Mouse (Mus musculus) stomach, postnatal 0 days (tissue): ENCODE measurements around the gene Ccng2. TPM values are rescaled to one million over a fixed set of nuclear protein-coding genes. Genes with fewer than 3 reads are reported as not detected.

Source experiments
- ATAC-seq: fragments of 200-750 bp; cut with Nextera tagmentation; 2 replicates; pipeline ENCODE4 v1.8.0; 2017; ENCODE audit not compliant: low FRiP score, low TSS enrichment
- DNase-seq: peaks from one replicate; pipeline ENCODE4 v3.0.0-alpha.2; 2016; ENCODE audit warnings: low spot score
- H3K27ac ChIP-seq: fragments of 300-500 bp; sonication (generic); replicated peaks from 2 replicates; pipeline ENCODE4 v1.5.1; 2014; ENCODE audit warnings: mild to moderate bottlenecking, control low read depth
- H3K27me3 ChIP-seq: fragments of 300-500 bp; sonication (generic); 2 replicates; pipeline ENCODE4 v1.6.1; 2014; ENCODE audit warnings: low read length; ENCODE audit not compliant: control insufficient read depth, insufficient read depth
- H3K36me3 ChIP-seq: fragments of 300-500 bp; sonication (generic); 2 replicates; pipeline ENCODE4 v1.6.1; 2014; ENCODE audit warnings: low read length, mixed read lengths; ENCODE audit not compliant: control insufficient read depth, insufficient read depth
- H3K4me1 ChIP-seq: fragments of 300-500 bp; sonication (generic); replicated peaks from 2 replicates; pipeline ENCODE4 v1.6.1; 2014; ENCODE audit warnings: antibody characterized with exemption; ENCODE audit not compliant: control insufficient read depth, insufficient read depth
- H3K4me2 ChIP-seq: fragments of 300-500 bp; sonication (generic); replicated peaks from 2 replicates; pipeline ENCODE4 v1.6.1; 2014; ENCODE audit warnings: low read depth, mild to moderate bottlenecking, control low read depth, moderate library complexity
- H3K4me3 ChIP-seq: fragments of 300-500 bp; sonication (generic); 2 replicates; pipeline ENCODE4 v1.5.1; 2014; ENCODE audit warnings: low read depth, low read length, control low read depth
- H3K9ac ChIP-seq: fragments of 300-500 bp; sonication (generic); 2 replicates; pipeline ENCODE4 v1.6.1; 2014; ENCODE audit warnings: mild to moderate bottlenecking, low read length, control low read depth, mixed read lengths
- H3K9me3 ChIP-seq: fragments of 300-500 bp; sonication (generic); 2 replicates; pipeline ENCODE4 v1.6.1; 2016; ENCODE audit warnings: low read length; ENCODE audit not compliant: control insufficient read depth
- CTCF ChIP-seq: IDR thresholded peaks from 2 replicates; pipeline ENCODE4 v1.5.1; 2016; ENCODE audit warnings: antibody characterized with exemption, low read depth, mild to moderate bottlenecking, moderate library complexity
- EP300 ChIP-seq: optimal IDR thresholded peaks from 2 replicates; pipeline ENCODE3; 2016; ENCODE audit warnings: antibody characterized with exemption
- WGBS: fragments of 180-500 bp; shearing (Covaris S2); extraction: QIAGEN DNeasy Blood & Tissue Kit; methylation state at CpG from one replicate; pipeline ENCODE4 v1.1.7; 2014; 5-methylcytosine and 5-hydroxymethylcytosine counted together
- polyA plus RNA-seq: library from polyadenylated mRNA; unstranded; fragments of >200 nt; fragmentation: Nextera tagmentation; extraction: Ambion mirVana; gene quantifications from 2 replicates; pipeline ENCODE4 v1.2.1, GENCODE M21; 2015

The Ccng2 gene
- polyA plus RNA-seq, 1 experiment from 2014 or later: 18.4 TPM

DNA sequence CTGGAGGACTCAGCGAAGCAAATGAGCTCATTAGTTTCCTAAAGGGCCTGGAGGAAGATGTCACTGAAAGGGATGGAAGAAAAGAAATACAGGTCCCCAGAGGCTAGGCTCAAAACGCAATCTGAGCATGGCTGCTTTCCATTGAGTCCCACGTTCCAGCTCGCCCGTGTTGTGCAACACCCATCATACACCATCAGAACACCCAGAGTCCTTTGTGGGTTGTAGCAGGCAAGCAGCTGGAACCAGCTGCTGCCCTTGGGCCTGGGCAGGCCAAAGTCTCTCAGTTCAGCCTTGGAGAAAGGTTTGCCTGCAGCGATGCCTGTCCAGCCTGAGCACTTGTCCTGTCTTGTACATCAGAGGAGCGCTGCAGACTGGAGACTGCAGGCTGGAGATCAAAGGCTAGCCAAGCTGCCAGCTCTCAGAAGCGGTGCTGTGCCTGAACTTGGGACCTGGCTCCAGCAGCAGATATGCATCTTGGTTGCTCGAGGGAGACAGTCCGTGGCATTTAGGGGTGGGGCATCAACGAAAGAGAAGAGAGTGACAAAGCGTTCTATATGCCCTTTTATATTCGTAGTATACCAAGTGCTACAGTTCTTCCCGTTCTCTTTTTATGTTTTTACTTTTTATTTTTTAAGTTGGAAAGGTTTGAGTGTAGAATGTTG lies 15.5 kb downstream of the Ccng2 start:
- TF ChIP-seq EP300 (peak; percentile 53), CTCF (no peak)
- DNase-seq (no peak), ATAC-seq (peak; percentile 81; the same call in 1 of the 2 replicates)
- Histone ChIP-seq H3K4me2 (no peak overlapping the region), H3K4me3 (no peak overlapping the region), H3K36me3 (no peaks in the 10 kb centered on the region), H3K9me3 (no peaks in the 10 kb centered on the region), H3K27me3 (no peaks in the 10 kb centered on the region), H3K4me1 (no peaks in the 10 kb centered on the region), H3K9ac (no peak overlapping the region), H3K27ac (peak overlapping the region; percentile 67; the same call in 1 of the 2 replicates)
- 54% methylated on average over 14 of the region's 14 CpGs for WGBS

DNA sequence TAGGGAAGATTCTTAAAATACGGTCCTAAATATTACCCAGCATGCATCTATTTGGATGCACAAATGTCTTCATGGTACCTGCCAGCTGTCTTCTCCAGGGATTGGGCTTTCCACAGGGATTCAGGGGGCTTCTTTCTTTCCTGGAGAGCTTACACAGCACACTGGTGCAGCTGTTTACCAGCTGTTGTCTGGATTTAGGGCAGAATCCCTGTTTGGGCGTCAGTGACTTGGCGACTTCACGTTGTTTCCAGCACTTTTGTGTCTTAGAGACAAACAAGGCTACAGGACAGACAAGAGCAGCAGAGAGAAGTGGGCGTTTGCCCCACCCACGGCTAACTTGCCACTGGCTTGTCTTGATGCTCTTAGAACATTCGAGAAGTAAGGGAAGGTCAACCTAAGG lies 16.1 kb downstream of the Ccng2 start:
- Histone ChIP-seq H3K9me3 (no peaks in the 10 kb centered on the region), H3K27ac (peak overlapping the region; percentile 45), H3K36me3 (no peaks in the 10 kb centered on the region), H3K9ac (no peak overlapping the region), H3K4me2 (no peak overlapping the region), H3K4me3 (no peak overlapping the region), H3K4me1 (no peaks in the 10 kb centered on the region), H3K27me3 (no peaks in the 10 kb centered on the region)
- 57% methylated on average over 7 of the region's 7 CpGs for WGBS
- DNase-seq (no peak), ATAC-seq (0 out of 2 replicates have a peak, but pooled peaks have one; percentile 12)
- TF ChIP-seq CTCF (no peak), EP300 (no peak)

DNA sequence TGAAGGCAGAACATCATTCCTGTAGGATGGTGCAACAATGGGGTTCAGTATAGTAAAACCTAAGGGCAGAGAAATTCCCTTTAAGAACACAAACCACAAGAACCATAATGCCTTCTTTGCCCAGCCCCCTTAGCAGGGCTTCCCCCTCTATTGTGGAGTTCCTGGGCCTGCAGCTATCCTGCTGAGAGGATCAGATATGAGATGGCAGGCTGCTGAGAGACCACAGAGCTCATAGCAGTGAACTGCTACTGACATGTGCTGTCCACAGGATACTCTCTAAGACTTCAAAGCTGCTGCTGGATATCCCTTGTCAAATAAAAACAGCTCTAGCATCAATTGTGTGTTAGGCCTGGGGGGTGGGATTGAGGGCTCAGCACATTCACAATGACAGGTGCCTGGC lies 21.5 kb downstream of the Ccng2 start:
- no peak overlapping the region for H3K4me2 ChIP-seq
- no peaks in the 10 kb centered on the region for H3K4me1 ChIP-seq
- no peaks in the 10 kb centered on the region for H3K36me3 ChIP-seq
- 0 out of 2 replicates have a peak, but pooled peaks cover 2% of the 10 kb centered on the region for H3K9me3 ChIP-seq
- H3K27me3 ChIP-seq: no peaks in the 10 kb centered on the region
- TF ChIP-seq CTCF: no peak
- TF ChIP-seq EP300: no peak
- no peak overlapping the region for H3K27ac ChIP-seq
- DNase-seq (no peak), ATAC-seq (no peak)
- no peak overlapping the region for H3K9ac ChIP-seq
- H3K4me3 ChIP-seq: no peak overlapping the region

GRCm38 (mm10) chr5:93290282-93290681 lies 23.2 kb downstream of the Ccng2 start:
- 19% methylated on average over 2 of the region's 2 CpGs for WGBS
- TF ChIP-seq CTCF (no peak), EP300 (no peak)
- H3K9ac ChIP-seq: no peak overlapping the region
- no peak overlapping the region for H3K4me3 ChIP-seq
- no peaks in the 10 kb centered on the region for H3K27me3 ChIP-seq
- ATAC-seq: no peak
- H3K4me2 ChIP-seq: no peak overlapping the region
- H3K36me3 ChIP-seq: no peaks in the 10 kb centered on the region
- no peak for DNase-seq
- no peak overlapping the region for H3K27ac ChIP-seq
- 0 out of 2 replicates have a peak, but pooled peaks cover 2% of the 10 kb centered on the region for H3K9me3 ChIP-seq
- no peaks in the 10 kb centered on the region for H3K4me1 ChIP-seq

DNA sequence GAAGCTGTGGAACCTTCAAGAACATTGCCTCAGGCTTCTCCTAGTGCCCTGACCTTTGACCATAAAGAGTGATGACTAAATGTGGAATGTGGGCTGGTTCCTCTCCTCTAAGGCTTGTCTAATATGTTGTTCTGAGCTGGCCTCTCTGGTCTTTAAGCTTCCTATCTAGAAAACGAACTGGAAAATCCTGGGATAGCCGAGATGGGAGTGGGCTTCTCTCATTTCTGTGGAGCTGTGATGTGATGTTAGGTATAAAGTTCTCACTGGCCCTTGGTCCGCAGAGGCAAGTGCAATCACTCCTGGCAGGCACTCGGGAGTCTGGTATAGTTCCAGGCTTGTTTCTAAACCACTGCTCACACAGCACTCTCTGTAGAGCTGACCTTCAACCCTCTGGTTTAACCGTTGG lies 29.3 kb downstream of the Ccng2 start:
- Histone ChIP-seq H3K4me3 (no peak overlapping the region), H3K4me1 (no peaks in the 10 kb centered on the region), H3K27ac (0 out of 2 replicates have a peak overlapping the region, but pooled peaks have one; percentile 36), H3K4me2 (no peak overlapping the region), H3K9ac (no peak overlapping the region), H3K27me3 (no peaks in the 10 kb centered on the region), H3K9me3 (0 out of 2 replicates have a peak, but pooled peaks cover 2% of the 10 kb centered on the region), H3K36me3 (no peaks in the 10 kb centered on the region)
- 57% methylated on average over 5 of the region's 5 CpGs for WGBS
- TF ChIP-seq CTCF (no peak), EP300 (no peak)
- peak; percentile 75 for ATAC-seq
- no peak for DNase-seq

DNA sequence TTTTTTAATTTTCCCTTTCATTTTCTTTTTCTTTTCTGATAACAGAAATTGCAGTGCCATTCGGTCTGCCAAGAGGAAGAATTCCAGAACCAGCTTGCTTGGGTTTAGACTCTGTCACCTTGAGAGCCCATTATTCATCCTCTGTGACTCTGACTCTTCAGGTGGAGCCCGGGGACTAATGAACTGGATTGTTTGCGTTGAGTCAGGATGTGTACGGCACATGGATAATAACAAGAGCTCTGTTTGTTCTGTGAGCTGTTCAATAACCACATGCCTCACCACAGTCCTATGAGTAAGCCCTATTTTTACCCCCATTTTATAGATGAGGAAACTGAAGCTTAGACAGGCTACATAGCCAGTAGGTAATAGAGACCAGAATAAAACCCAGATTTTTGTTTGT lies 29.7 kb downstream of the Ccng2 start:
- Histone ChIP-seq H3K27ac (no peak overlapping the region), H3K36me3 (no peaks in the 10 kb centered on the region), H3K4me2 (no peak overlapping the region), H3K9ac (no peak overlapping the region), H3K4me3 (no peak overlapping the region), H3K27me3 (no peaks in the 10 kb centered on the region), H3K9me3 (0 out of 2 replicates have a peak, but pooled peaks cover 2% of the 10 kb centered on the region), H3K4me1 (no peaks in the 10 kb centered on the region)
- TF ChIP-seq EP300: no peak
- no peak for TF ChIP-seq CTCF
- 39% methylated on average over 4 of the region's 4 CpGs for WGBS
- DNase-seq (no peak), ATAC-seq (peak; percentile 95)
